Mouse (Mus musculus) intestine, postnatal 0 days (tissue): Measurements from ENCODE around the gene Opa3. TPM values are rescaled to one million over a fixed set of nuclear protein-coding genes. Genes with fewer than 3 reads are reported as not detected.

Source experiments
- ATAC-seq: fragments of 200-750 bp; cut with Nextera tagmentation; 2 replicates; pipeline ENCODE4 v1.8.0; 2017; ENCODE audit warnings: mild to moderate bottlenecking, moderate TSS enrichment, moderate library complexity
- H3K27ac ChIP-seq: fragments of 300-500 bp; sonication (generic); 2 replicates; pipeline ENCODE4 v1.5.1; 2014; ENCODE audit warnings: mild to moderate bottlenecking, low read depth, low read length, moderate library complexity
- H3K27me3 ChIP-seq: fragments of 300-500 bp; sonication (generic); replicated peaks from 2 replicates; pipeline ENCODE4 v1.6.1; 2014; ENCODE audit warnings: low read length, mixed read lengths; ENCODE audit not compliant: control insufficient read depth, insufficient read depth
- H3K36me3 ChIP-seq: fragments of 300-500 bp; sonication (generic); 2 replicates; pipeline ENCODE4 v1.6.1; 2014; ENCODE audit warnings: mild to moderate bottlenecking, moderate library complexity; ENCODE audit not compliant: control insufficient read depth, insufficient read depth
- H3K4me1 ChIP-seq: fragments of 300-500 bp; sonication (generic); replicated peaks from 2 replicates; pipeline ENCODE4 v1.6.1; 2014; ENCODE audit warnings: antibody characterized with exemption, low read length, mixed read lengths; ENCODE audit not compliant: control insufficient read depth, insufficient read depth
- H3K4me2 ChIP-seq: fragments of 300-500 bp; sonication (generic); replicated peaks from 2 replicates; pipeline ENCODE4 v1.6.1; 2014; ENCODE audit warnings: low read depth, mild to moderate bottlenecking, moderate library complexity
- H3K4me3 ChIP-seq: fragments of 300-500 bp; sonication (generic); 2 replicates; pipeline ENCODE4 v1.5.1; 2014; ENCODE audit warnings: low read depth, low read length
- H3K9ac ChIP-seq: fragments of 300-500 bp; sonication (generic); 2 replicates; pipeline ENCODE4 v1.6.1; 2014; ENCODE audit warnings: mild to moderate bottlenecking, low read depth, low read length
- H3K9me3 ChIP-seq: fragments of 300-500 bp; sonication (generic); 2 replicates; pipeline ENCODE4 v1.6.1; 2016; ENCODE audit warnings: mixed run types; ENCODE audit not compliant: control insufficient read depth
- CTCF ChIP-seq: sonication (generic); IDR thresholded peaks from 2 replicates; pipeline ENCODE4 v1.5.1; 2016; ENCODE audit warnings: low read depth, mild to moderate bottlenecking, control low read depth, antibody characterized with exemption, moderate library complexity
- WGBS: fragments of 180-500 bp; shearing (Covaris S2); extraction: QIAGEN DNeasy Blood & Tissue Kit; methylation state at CpG from one replicate; pipeline ENCODE4 v1.1.7; 2014; 5-methylcytosine and 5-hydroxymethylcytosine counted together
- polyA plus RNA-seq: library from polyadenylated mRNA; unstranded; fragments of >200 nt; fragmentation: Nextera tagmentation; extraction: Ambion mirVana; gene quantifications from 2 replicates; pipeline ENCODE4 v1.2.1, GENCODE M21; 2015

Opa3 gene
- polyA plus RNA-seq, 1 experiment from 2014 or later: 27.5 TPM

DNA sequence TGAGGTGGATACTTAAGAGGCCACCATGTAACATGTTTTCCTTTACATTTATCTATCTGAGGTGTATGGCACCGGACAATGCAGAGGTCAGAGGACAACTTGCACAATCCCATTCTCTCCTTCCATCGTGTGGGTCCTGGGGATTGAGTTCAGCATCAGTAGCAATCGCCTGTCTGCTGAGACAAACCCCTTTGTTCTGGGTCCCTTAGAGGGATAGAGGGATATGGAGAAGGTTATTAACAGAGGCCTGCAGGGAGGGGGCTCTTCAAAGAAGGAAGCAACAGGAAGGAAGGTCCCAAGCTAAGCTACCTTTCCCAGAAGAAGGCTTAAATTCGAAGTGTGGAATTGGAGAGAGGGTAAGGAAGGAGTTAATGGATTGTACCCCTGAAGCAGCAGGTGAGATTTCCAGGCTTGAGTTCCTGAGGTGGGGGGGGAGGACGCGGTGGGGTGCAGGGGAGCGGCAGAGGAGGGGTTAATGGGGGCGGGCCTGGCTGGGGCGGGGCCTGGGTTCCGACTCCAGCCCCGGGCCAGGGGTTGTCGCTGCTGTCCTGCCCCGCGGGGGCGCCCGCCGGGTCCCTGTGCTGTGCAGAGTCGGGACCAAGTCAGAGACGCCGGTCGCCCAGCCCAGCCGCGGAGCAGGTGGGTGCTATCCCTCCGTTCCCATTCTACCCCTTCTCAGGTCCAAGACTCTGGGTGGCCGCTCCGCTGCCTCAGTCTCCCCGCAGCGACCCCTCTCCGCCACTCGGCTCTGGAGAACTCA, 16.0 kb upstream of the Opa3 start, which contains the start of gene Gpr4:
Gene Gpr4, plus strand, starts transcription at position 543 of the 760 bp plus-strand sequence.
- Histone ChIP-seq H3K27ac (no peak within 1 kb of the TSS), H3K9ac (no peak within 1 kb of the TSS), H3K9me3 (no peaks in the 10 kb centered on the region), H3K4me1 (no peaks in the 10 kb centered on the region), H3K4me3 (peak within 1 kb of the TSS; percentile 44), H3K27me3 (0 out of 2 replicates have a peak, but pooled peaks cover 7% of the 10 kb centered on the region), H3K36me3 (no peaks in the 10 kb centered on the region), H3K4me2 (peak within 1 kb of the TSS; percentile 81)
- 2% methylated on average over 27 of the region's 30 CpGs for WGBS
- TF ChIP-seq CTCF: peak; percentile 43
- no peak for ATAC-seq

- no peak for ATAC-seq
- 0 out of 2 replicates have a peak overlapping the region, but pooled peaks have one; percentile 81 for H3K4me2 ChIP-seq
- no peak overlapping the region for H3K27ac ChIP-seq
- no peaks in the 10 kb centered on the region for H3K36me3 ChIP-seq
- H3K9me3 ChIP-seq: no peaks in the 10 kb centered on the region
- no peak overlapping the region for H3K4me3 ChIP-seq
- 0 out of 2 replicates have a peak, but pooled peaks cover 7% of the 10 kb centered on the region for H3K27me3 ChIP-seq
- TF ChIP-seq CTCF: no peak
- H3K4me1 ChIP-seq: no peaks in the 10 kb centered on the region
- H3K9ac ChIP-seq: no peak overlapping the region
- 74% methylated on average over 2 of the region's 2 CpGs for WGBS
Measured at GRCm38 (mm10) chr7:19213385-19213784, 14.7 kb upstream of the Opa3 start.

GRCm38 (mm10) chr7:19214369-19214768, 13.8 kb upstream of the Opa3 start:
- no peak for TF ChIP-seq CTCF

DNA sequence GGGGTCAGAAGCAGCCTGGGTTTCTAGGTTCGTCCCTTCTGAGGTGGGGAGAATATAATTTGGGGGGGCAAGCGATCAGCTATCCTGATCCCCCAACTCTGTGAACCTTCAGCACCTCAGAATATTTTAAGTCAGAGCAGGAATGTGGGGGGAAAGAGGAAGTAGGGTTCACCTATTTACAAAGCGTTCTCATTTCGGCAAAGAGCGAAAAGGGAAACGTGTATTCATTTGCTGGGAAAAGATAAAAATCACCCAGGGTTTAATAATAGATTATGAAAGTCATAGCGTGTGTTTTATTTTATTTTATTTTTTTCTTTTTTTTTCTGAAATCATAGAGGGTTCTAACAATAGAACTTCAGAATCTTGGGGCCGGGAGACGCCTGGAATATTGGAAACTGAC, 13.2 kb upstream of the Opa3 start:
- no peak overlapping the region; the same call in 1 of the 2 replicates for H3K9ac ChIP-seq
- H3K4me1 ChIP-seq: no peaks in the 10 kb centered on the region
- no peak overlapping the region for H3K27ac ChIP-seq
- H3K36me3 ChIP-seq: no peaks in the 10 kb centered on the region
- WGBS: 61% methylated on average over 9 of the region's 9 CpGs
- no peak for TF ChIP-seq CTCF
- ATAC-seq: no peak
- H3K4me2 ChIP-seq: no peak overlapping the region; the same call in 1 of the 2 replicates
- no peak overlapping the region for H3K4me3 ChIP-seq
- no peaks in the 10 kb centered on the region for H3K9me3 ChIP-seq
- H3K27me3 ChIP-seq: 0 out of 2 replicates have a peak, but pooled peaks cover 7% of the 10 kb centered on the region

More at GRCm38 (mm10) chr7:19214369-19214768, 13.8 kb upstream of the Opa3 start:
- no peak for ATAC-seq
- 0 out of 2 replicates have a peak, but pooled peaks cover 7% of the 10 kb centered on the region for H3K27me3 ChIP-seq
- no peaks in the 10 kb centered on the region for H3K9me3 ChIP-seq
- 70% methylated on average over 7 of the region's 7 CpGs for WGBS
- H3K4me3 ChIP-seq: no peak overlapping the region
- no peaks in the 10 kb centered on the region for H3K4me1 ChIP-seq
- no peak overlapping the region for H3K27ac ChIP-seq
- H3K4me2 ChIP-seq: no peak overlapping the region; the same call in 1 of the 2 replicates
- H3K9ac ChIP-seq: no peak overlapping the region; the same call in 1 of the 2 replicates
- H3K36me3 ChIP-seq: no peaks in the 10 kb centered on the region

- WGBS: 49% methylated on average over 5 of the region's 5 CpGs
- no peaks in the 10 kb centered on the region for H3K9me3 ChIP-seq
- H3K36me3 ChIP-seq: no peaks in the 10 kb centered on the region
- H3K4me3 ChIP-seq: no peak overlapping the region
- no peaks in the 10 kb centered on the region for H3K4me1 ChIP-seq
- TF ChIP-seq CTCF: no peak
- no peak overlapping the region for H3K4me2 ChIP-seq
- H3K27ac ChIP-seq: no peak overlapping the region
- ATAC-seq: no peak
- 0 out of 2 replicates have a peak, but pooled peaks cover 7% of the 10 kb centered on the region for H3K27me3 ChIP-seq
- no peak overlapping the region for H3K9ac ChIP-seq
Measured at GRCm38 (mm10) chr7:19217492-19217891, 10.6 kb upstream of the Opa3 start.

- no peaks in the 10 kb centered on the region for H3K9me3 ChIP-seq
- no peak for ATAC-seq
- H3K27me3 ChIP-seq: 0 out of 2 replicates have a peak, but pooled peaks cover 5% of the 10 kb centered on the region
- TF ChIP-seq CTCF: no peak
- no peaks in the 10 kb centered on the region for H3K36me3 ChIP-seq
- no peak overlapping the region for H3K4me3 ChIP-seq
- H3K9ac ChIP-seq: no peak overlapping the region
- no peaks in the 10 kb centered on the region for H3K4me1 ChIP-seq
- H3K27ac ChIP-seq: no peak overlapping the region
- no peak overlapping the region for H3K4me2 ChIP-seq
- WGBS: 14% methylated on average over 2 of the region's 3 CpGs
Measured at GRCm38 (mm10) chr7:19217944-19218343, 10.2 kb upstream of the Opa3 start.
